Mouse (Mus musculus): Measurements from ENCODE around the gene Nfu1.
"Not testable (repeated sequence)": the region's sequence is repeated elsewhere in the genome, so short reads cannot be mapped to it uniquely, and the experiment has no call there.

Nfu1 gene

DNA sequence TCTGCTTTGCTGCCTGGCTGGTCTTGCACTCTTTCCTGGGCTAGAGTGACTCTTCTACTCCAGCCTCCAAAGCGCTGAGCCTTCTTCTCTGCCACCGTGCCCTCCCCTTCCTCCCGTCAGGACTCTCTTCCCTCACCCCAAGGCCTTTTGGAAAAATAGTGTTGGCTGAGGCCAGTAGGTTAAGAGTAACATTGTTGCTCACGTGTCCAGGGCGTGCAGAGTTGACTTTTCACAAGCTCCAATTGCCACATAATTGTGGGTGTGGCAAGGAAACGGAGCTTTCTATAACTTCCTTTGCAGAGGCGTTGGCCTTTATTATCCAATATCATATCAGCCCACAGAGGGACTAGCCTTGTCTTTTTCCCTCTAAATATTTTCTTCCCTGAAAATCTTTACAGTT lies 17.9 kb downstream of the Nfu1 start:
- DNase-seq (ENCODE audit: low spot score), result no peak

GRCm38 (mm10) chr6:87028881-87029280 lies 19.8 kb downstream of the Nfu1 start:
- no peak for DNase-seq (ENCODE audit: low spot score)

- DNase-seq (ENCODE audit: low spot score), result not testable (repeated sequence)
Measured at GRCm38 (mm10) chr6:87031310-87031709, 22.3 kb downstream of the Nfu1 start.

- no peak for DNase-seq (ENCODE audit: low spot score)
Measured at GRCm38 (mm10) chr6:87032401-87032800, 23.4 kb downstream of the Nfu1 start.

DNA sequence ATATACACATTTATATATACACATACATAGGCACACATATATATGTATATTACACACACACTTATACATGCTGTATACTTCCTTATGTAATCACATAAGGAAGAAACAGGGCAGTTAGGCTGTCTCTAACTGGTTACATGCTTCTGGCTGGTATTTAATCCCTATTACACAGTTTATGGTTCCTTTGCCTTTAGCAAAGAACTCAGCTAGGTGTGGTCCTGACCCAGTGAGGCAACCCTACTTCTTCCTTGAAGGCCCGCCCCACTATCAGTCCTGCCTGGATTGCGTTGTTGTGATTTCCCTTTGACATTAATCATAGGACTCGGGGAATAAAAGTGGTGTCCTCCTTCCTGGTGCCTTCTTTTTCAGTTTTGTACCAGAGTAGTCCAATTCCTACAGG lies 25.4 kb downstream of the Nfu1 start:
- no peak for DNase-seq (ENCODE audit: low spot score)

DNA sequence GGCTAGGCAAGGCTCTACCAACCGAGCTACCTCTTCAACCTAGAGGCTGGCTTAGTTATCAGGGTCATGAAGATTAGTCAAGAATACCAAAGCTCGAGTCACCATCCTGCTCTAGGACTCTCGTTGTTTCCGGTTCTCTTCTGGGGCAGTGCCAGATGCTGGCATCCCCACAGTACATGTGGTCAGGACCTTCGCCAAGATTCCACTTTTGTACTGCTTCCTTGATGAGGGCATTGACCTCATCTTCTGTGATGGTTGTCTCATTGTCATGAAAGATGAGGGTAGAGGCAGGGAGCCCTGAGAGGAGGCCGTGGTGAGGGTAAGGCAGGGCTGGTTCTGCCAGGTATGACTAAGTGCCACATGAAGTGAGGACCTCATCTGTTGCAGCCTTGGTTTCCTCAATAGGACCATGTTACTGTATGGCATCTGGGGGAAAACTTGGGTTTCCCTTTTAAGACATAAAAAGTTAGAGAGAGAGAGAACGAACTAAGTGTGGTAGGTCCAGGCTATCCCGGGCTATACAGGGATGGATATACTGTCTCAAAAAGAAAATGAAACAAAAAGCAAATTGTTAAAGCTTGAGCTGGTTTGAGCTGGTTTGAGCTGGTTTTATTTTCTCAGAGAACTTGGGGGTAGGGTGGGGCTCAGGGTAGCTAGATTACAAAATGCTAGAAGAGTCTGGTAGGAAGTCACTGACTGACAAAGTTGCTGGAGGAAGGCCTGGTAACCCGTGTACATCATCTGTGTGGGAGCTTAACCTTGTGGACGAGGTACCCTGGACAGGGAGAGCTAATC lies 29.0 kb downstream of the Nfu1 start:
- no peak for DNase-seq (ENCODE audit: low spot score)

DNA sequence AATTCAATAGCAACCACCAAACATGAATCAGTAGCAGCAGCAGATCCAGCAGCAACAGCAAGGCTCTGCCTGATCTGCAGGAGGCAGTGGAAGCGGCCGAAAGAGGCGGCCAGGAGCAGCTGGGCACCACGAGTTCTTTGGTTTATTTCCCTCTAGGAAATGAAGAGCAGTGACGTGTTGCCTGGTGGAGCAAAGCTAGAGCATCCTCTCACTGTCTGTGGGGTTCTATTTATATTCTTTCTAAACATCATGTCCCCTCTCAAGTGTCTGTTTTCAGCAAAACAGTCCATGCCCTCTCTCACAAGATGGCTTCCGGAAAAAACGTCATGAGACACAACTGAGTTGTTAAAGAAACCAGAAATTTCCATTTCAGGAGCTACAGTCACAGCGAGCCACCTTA lies 30.1 kb downstream of the Nfu1 start:
- no peak for DNase-seq (ENCODE audit: low spot score)

DNA sequence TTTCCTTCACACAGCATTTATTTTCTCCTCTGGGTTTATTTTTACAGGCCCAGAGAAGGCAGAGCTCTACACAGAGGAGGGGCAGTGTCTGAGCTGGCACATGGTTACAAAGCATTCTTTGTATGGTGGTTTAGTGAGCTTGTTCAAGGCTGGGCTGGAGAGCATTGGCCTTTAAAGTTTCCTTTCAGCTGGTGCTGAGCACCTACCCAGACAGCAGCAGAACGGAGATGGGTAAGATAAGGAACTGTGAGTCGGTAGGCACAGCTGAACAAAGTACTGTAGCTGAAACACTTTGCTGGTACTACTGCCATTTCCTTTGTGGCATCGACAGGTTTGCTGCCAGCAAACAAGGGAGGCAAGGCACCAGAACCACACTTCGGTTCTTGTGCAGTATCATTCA lies 31.9 kb downstream of the Nfu1 start:
- no peak for DNase-seq (ENCODE audit: low spot score)

- no peak for DNase-seq (ENCODE audit: low spot score)
Measured at GRCm38 (mm10) chr6:87041431-87041830, 32.4 kb downstream of the Nfu1 start.

DNA sequence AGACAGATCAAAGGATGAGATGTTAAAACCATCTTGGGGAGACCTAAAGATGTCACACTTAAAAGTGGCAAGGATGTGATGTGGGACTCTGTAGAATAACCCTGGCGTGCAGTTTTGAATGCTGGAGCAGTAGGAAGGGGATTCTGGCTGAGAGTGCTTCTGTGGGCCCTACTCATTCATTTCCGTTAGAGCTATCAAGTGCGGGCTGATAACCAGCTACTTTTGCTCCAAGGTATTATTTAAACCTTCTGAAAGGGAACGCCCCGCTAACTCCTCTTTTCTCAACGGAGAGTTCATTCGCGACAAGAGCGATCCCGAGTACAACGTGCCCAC lies 32.9 kb downstream of the Nfu1 start:
- DNase-seq (ENCODE audit: low spot score), result no peak

DNA sequence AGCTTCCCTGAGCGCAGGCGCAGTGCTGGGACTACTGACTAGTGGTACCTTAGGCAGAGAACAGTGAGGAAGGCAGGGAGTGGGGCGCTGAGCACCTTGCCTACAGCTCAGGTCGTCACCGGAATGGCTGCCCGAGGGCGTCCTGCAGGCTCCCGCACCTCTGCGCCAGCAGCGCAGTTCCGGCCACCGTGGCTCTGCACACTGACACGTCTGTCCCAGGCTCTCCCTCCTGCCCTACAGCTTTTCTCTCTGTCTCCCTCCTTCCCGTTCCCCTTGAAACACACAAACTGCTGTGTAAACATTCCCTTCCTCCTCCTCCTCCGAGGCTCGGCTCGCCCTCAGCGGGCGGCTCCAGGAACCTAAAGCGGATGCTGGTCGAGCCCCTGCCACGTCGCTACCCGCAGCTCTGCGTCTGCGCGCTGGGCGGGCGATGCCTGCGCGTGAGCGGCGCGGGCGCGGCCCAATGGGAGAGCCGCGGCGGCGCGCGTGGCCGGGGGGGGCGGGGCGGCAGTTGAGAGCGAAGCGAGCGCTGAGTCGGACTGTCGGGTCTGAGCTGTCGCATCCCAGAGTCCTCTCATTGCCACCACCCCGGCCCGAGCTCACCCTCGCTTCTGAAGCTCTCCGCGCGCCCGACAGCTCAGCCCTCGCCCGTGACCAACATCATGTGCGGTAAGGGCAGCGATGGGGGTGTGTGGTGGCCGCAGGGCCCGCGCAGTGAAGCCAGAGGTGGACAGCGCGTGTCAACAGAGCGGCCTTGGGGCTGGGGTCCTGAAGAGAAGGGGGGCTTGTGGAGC lies 33.5 kb downstream of the Nfu1 start, which contains the start of gene Gfpt1:
Gene Gfpt1 (plus strand): TSS at position 510 of the 794 bp plus-strand sequence.
- peak; percentile 97 for DNase-seq (ENCODE audit: low spot score)

DNA sequence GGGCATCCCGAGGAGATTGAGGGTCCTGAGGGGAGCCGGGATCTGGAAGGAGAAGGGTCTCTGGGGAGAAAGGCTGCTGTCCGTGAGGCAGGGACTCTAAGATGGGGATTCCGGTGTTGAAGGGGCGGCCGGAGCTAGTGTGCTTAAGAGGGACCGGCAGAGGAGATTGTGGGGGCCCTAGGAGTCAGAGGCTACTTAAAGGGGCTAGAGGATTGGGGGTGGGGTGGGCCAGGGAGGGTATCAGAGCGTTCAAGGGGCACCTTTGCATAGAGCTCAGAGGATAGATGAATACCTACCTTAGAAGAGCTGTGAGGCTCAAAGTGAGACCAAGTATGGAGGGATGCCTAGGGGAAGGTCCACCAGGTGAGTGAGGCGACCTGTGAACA lies 34.1 kb downstream of the Nfu1 start:
- DNase-seq (ENCODE audit: low spot score), result no peak

DNA sequence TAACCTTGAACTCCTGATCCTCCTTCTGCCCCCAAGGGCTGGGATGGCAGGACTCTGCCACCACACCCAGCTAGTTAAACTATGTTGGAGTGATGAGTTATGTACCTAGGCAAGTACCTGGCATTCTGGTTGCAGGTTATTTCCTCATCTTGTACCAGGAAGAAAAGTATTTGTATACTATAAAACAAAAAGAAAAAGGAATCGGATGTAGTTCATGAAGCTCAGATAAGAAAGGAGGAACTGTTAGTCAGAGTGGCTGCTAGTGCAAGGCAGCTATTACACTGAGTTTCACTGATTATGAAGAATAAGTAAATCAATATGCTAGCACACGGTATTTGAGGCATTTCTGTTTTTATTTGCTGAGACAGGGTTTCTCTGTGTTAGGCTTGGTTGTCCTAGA lies 35.9 kb downstream of the Nfu1 start:
- DNase-seq (ENCODE audit: low spot score), result no peak

DNA sequence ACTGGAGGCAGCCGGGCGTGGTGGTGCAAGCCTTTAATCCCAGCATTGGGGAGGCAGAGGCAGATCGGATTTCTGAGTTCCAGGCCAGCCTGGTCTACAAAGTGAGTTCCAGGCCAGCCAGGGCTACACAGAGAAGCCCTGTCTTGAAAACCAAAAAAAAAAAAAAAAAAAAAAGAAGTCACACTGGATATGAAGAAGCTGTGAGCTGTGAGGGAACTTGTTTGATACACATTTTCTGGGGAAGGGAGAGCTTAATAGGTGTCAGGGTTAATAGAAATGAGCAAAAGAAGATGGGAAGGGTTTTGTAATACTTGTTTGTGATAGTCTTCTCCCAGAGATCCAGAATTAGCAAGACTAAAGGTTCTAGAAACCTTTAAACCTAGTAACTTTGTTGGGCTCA lies 36.5 kb downstream of the Nfu1 start:
- no peak for DNase-seq (ENCODE audit: low spot score)

DNA sequence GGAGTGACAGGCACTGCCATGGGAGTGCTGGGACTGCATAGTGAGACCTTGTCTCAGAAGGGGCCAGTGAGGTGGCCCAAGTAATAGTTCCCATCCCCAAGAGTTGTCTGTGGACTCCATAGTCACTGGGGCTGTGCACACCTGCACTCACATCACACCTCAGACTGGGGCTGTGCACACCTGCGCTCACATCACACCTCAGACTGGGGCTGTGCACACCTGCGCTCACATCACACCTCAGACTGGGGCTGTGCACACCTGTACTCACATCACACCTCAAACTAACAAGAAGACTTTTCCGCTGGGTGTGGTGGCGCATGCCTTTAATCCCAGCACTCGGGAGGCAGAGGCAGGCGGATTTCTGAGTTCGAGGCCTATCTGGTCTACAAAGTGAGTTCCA lies 39.7 kb downstream of the Nfu1 start:
- DNase-seq (ENCODE audit: low spot score), result not testable (repeated sequence)

- no peak for DNase-seq (ENCODE audit: low spot score)
Measured at GRCm38 (mm10) chr6:87051886-87052425, 42.9 kb downstream of the Nfu1 start.

DNA sequence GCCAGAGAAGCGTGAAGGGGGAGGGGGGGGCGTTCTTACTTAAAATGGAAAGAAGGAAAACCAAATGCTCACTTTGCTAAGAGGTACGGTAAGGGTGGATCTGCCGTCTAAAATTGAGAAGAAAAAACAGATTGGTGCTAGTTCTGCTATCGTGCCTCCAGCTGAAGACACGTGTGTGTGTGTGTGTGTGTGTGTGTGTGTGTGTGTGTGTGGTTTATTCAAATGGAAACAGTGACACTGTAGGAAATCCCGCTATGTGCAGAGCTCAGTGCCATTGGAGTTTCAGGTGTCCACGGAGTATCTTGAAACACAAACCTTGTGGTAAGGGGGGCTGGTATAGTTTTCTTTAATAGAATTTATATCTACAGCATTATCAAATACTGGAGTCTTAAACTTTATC lies 45.2 kb downstream of the Nfu1 start:
- no peak for DNase-seq (ENCODE audit: low spot score)

- DNase-seq (ENCODE audit: low spot score), result no peak
Measured at GRCm38 (mm10) chr6:87059754-87060153, 50.7 kb downstream of the Nfu1 start.

GRCm38 (mm10) chr6:87063586-87063985 lies 54.5 kb downstream of the Nfu1 start:
- no peak for DNase-seq (ENCODE audit: low spot score)

DNA sequence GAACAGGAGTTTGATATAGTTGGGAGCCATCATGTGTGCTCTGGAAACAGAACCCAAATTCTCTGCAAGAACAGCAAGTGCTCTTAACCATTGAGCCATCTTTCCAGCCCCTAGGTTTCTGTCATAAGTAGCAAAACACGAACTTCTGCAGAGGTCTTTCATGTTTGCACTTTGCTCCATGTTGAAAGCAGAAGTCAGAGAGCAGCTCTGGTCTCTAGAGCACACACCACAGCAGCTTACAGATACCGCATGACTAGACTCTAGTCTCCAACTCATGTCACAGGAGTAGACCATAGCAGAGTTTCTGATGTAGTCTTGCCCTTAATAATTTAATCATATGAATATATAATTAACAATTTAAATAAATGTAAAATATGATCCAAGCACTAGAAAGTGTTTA lies 59.2 kb downstream of the Nfu1 start:
- DNase-seq (ENCODE audit: low spot score), result no peak

- no peak for DNase-seq (ENCODE audit: low spot score)
Measured at GRCm38 (mm10) chr6:87069195-87069900, 60.3 kb downstream of the Nfu1 start.

GRCm38 (mm10) chr6:87070641-87071040 lies 61.6 kb downstream of the Nfu1 start:
- no peak for DNase-seq (ENCODE audit: low spot score)

DNA sequence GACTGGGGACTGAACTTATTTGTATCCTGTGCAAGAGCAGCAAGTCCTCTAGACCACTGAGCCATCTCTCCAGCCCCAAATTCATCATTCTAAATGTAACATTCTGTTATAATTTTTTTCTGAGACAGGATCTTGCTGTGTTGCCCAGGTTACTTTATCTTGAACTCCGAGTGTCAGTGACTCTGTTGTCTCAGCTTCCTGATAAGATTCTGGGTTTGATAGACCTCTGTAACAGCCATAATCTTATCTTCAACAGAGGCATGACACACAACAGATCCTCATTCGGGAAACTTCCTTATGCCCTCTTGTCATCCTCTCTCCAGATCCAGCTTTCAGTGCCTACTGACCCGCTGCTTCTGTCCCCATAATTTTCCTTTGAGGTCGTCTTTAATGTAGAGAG lies 63.7 kb downstream of the Nfu1 start:
- no peak for DNase-seq (ENCODE audit: low spot score)

Data from ovary, postnatal 36 days (tissue).